Mouse (Mus musculus) kidney, adult 2 months (tissue): ENCODE measurements around the gene 2900026A02Rik.

Experiments used
- CTCF ChIP-seq: fragments of 200-500 bp; conservative IDR thresholded peaks from 2 replicates; pipeline ENCODE4 v1.5.1; 2011; ENCODE audit warnings: low read depth, mild to moderate bottlenecking, control low read depth, low read length, moderate library complexity, mixed read lengths; ENCODE audit not compliant: insufficient read depth, insufficient read length
- POLR2A ChIP-seq: fragments of 200-500 bp; IDR thresholded peaks from one replicate; pipeline ENCODE4 v1.6.1; 2011; ENCODE audit warnings: low read depth, low read length, control low read depth

DNA sequence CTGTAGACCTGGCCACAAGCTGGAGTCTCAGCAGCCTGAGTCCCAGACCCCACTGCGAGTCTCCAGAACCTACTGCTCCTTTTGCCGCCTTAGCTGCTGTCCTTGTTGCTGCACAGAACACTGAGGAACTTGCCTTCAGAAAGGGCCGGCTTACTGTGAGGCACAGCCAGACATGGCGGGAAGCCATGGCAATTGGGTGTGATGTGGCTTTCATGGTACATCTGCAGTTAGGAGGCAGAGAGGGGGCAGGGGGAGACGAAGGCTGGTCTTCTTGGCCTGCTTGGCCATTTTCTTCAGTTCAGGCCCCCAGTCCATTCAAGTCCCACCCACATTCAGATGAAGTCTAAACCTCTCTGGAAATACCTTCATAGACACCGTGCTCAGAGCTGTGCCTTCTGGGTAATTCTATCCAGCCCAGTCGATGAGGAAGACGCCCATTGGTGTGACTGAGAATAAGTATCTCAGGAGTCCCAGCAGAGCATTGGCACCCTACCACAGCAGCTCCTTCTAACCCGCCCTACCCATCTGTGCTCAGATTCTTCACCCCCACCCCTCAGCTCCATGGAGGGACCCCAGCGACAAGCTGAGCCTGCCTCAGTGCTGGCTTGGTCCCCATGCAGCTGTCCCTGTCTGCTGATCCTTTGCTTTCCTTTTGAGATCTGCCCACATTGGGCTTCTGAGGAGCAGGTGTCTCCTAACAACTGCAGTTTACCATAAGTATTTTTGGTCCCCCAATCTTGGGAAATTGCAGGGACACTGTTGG lies 175.3 kb downstream of the 2900026A02Rik start:
- no peak for TF ChIP-seq POLR2A
- TF ChIP-seq CTCF, result no peak
